In the genomic region with DNA sequence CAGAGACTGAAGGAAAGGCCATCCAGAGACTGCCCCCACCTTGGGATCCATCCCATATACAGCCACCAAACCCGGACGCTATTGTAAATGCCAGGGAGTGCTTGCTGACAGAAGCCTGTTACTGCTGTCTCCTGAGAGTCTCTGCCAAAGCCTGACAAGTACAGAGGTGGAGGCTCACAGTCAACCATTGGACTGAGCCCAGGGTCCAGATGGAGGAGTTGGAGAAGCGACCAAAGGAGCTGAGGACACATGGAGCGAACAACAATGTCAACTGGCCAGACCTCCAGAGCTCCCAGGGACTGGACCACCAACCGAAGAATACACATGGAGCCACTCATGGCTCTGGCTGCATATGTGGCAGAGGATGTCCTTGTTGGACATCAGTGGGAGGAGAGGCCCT, we compare ENCODE assay signal across 22 mouse cellular contexts. TPM values are rescaled to one million over a fixed set of nuclear protein-coding genes. Genes with fewer than 3 reads are reported as not detected.
DNase-seq lines count a peak whose midpoint lies in the region; ATAC-seq and TF ChIP-seq lines count a peak whose summit lies in the region.
"Had no signal": no experiment of that assay in that cellular context is flagged by ENCODE, and none has a peak within 500 bp of the region (broad histone marks: within the 10 kb centered on the region; RNA-seq: fewer than 3 reads in every experiment).

No protein-coding gene starts in this region.

- TF ChIP-seq POLR2A in testis, adult 2 months (IDR thresholded peaks at IDR 0.05; ENCODE audit: control insufficient read depth, low read depth, low read length) = no peak

- H3K36me3 ChIP-seq in testis, adult 2 months (ENCODE audit: control insufficient read depth, insufficient read depth, low read length) = no peaks in the 10 kb centered on the region
- no peaks in the 10 kb centered on the region for H3K36me3 ChIP-seq in forebrain, embryonic 16.5 days (ENCODE audit: control insufficient read depth, insufficient read depth)
- H3K36me3 ChIP-seq: embryonic facial prominence, embryonic 12.5 days; heart, embryonic 12.5 days; hindbrain, embryonic 10.5 days; intestine, embryonic 15.5 days had no signal

- peak overlapping the region; percentile 73 for H3K4me3 ChIP-seq in testis, adult 2 months (ENCODE audit: control insufficient read depth, low read depth, low read length)
- no peak overlapping the region for H3K4me3 ChIP-seq in forebrain, embryonic 16.5 days (replicated peaks; ENCODE audit: low read length)
- H3K4me3 ChIP-seq: embryonic facial prominence, embryonic 12.5 days; gastrocnemius, adult 2 months; heart, embryonic 12.5 days; hindbrain, embryonic 10.5 days; intestine, embryonic 15.5 days had no signal

- no peak for DNase-seq in testis, postnatal 10 days (ENCODE audit: low spot score)
- peak; percentile 41 for DNase-seq in cerebellum, adult 8-10 months
- DNase-seq in cerebellum, postnatal 14 days = peak; percentile 19 to 55
- DNase-seq: adrenal gland, adult 2 months; adrenal gland, postnatal 25 days; gastrocnemius, adult 2 months; gastrocnemius, postnatal 25 days; kidney, adult 18-20 months had no signal

- H3K4me2 ChIP-seq in forebrain, embryonic 16.5 days (ENCODE audit: low read length) = no peak overlapping the region
- H3K4me2 ChIP-seq: embryonic facial prominence, embryonic 12.5 days; heart, embryonic 12.5 days; hindbrain, embryonic 14.5 days; intestine, embryonic 15.5 days had no signal

- H3K9ac ChIP-seq in forebrain, embryonic 16.5 days (replicated peaks; ENCODE audit: low read depth, low read length) = no peak overlapping the region
- H3K9ac ChIP-seq: embryonic facial prominence, embryonic 12.5 days; heart, embryonic 12.5 days; hindbrain, embryonic 14.5 days; intestine, embryonic 15.5 days had no signal

- no peak for ATAC-seq in forebrain, embryonic 16.5 days
- ATAC-seq in megakaryocyte progenitor cell, adult 5-6 weeks (replicated peaks; ENCODE audit: poor library complexity) = no peak
- no peak for ATAC-seq in activated CD4-positive, CD25-positive, alpha-beta regulatory T cell, adult 4 months
- ATAC-seq: intestine, embryonic 15.5 days; Patski had no signal

- no peaks in the 10 kb centered on the region for H3K4me1 ChIP-seq in testis, adult 2 months (ENCODE audit: control insufficient read depth, insufficient read depth, low read length)
- H3K4me1 ChIP-seq in forebrain, embryonic 16.5 days (replicated peaks; ENCODE audit: control insufficient read depth, insufficient read depth, low read length) = no peaks in the 10 kb centered on the region
- H3K4me1 ChIP-seq: embryonic facial prominence, embryonic 12.5 days; heart, embryonic 12.5 days; hindbrain, embryonic 10.5 days; intestine, embryonic 15.5 days had no signal

- TF ChIP-seq CTCF in testis, adult 2 months (IDR thresholded peaks at IDR 0.05; ENCODE audit: control insufficient read depth, insufficient read depth, insufficient replicate concordance, low read depth, low read length) = no peak

- WGBS in forebrain, embryonic 16.5 days = 90% methylated on average over 5 of the region's 5 CpGs

- no peaks in the 10 kb centered on the region for H3K27me3 ChIP-seq in testis, adult 2 months (ENCODE audit: control insufficient read depth, insufficient read depth, low read length)
- no peaks in the 10 kb centered on the region for H3K27me3 ChIP-seq in forebrain, embryonic 16.5 days (replicated peaks; ENCODE audit: control insufficient read depth, insufficient read depth, low read length)
- H3K27me3 ChIP-seq: embryonic facial prominence, embryonic 12.5 days; heart, embryonic 12.5 days; intestine, embryonic 15.5 days; Patski had no signal

- H3K9me3 ChIP-seq in forebrain, embryonic 16.5 days (ENCODE audit: control insufficient read depth, low read length) = no peaks in the 10 kb centered on the region
- H3K9me3 ChIP-seq: embryonic facial prominence, embryonic 12.5 days; heart, embryonic 12.5 days; hindbrain, embryonic 10.5 days; intestine, embryonic 15.5 days had no signal

- no peak overlapping the region for H3K27ac ChIP-seq in testis, adult 2 months (ENCODE audit: control insufficient read depth, insufficient read depth, low read depth, low read length)
- no peak overlapping the region for H3K27ac ChIP-seq in forebrain, embryonic 16.5 days (ENCODE audit: low read length)
- H3K27ac ChIP-seq: embryonic facial prominence, embryonic 12.5 days; gastrocnemius, adult 2 months; hindbrain, embryonic 10.5 days; hindbrain, embryonic 14.5 days; intestine, embryonic 15.5 days had no signal

RNA-seq across cellular contexts. Expression of gene Amph, which starts 26.3 kb away (rescaled TPM):
- 5.7 and 5.8 TPM in 2 replicates for polyA plus RNA-seq in testis, adult 2 months (2012; rRNA removed)
- 43.5 and 45.0 TPM in 2 replicates for polyA plus RNA-seq in forebrain, embryonic 16.5 days (2015; fragmentation: Nextera tagmentation; extraction: Ambion mirVana)
- total RNA-seq in megakaryocyte progenitor cell, adult 5-6 weeks (2015) = not detected in 2 replicates
- not detected in 2 replicates for total RNA-seq in megakaryocyte progenitor cell, adult 5-6 weeks (2017)
- polyA plus RNA-seq in activated CD4-positive, CD25-positive, alpha-beta regulatory T cell, adult 4 months (2017; shearing (Covaris generic)) = under 1 TPM in 1 of 2 experiments, not detected in 1; 0.29 TPM
- total RNA-seq: common myeloid progenitor, adult 5-6 weeks; granulocyte monocyte progenitor cell, adult 5-6 weeks; MEL had no signal
- polyA plus RNA-seq: C2C12 had no signal
